Mouse (Mus musculus) adrenal gland, adult 18-20 months (tissue): ENCODE data around the gene Msi2. TPM values are rescaled to one million over a fixed set of nuclear protein-coding genes. Genes with fewer than 3 reads are reported as not detected.

Source experiments
- DNase-seq, 2 experiments: peaks; one replicate each; pipeline ENCODE4 v3.0.0; 2021 to 2022; ENCODE audit warnings: low spot score in 2 of 2
- total RNA-seq, 2 experiments: library from RNA; stranded (reverse); gene quantifications; 1 replicate in 1 of 2; 2 replicates in 1 of 2; pipeline ENCODE4 v1.2.3; 2021

Msi2 gene
- total RNA-seq, 2 experiments from 2014 or later, result 196 to 204 TPM

DNA sequence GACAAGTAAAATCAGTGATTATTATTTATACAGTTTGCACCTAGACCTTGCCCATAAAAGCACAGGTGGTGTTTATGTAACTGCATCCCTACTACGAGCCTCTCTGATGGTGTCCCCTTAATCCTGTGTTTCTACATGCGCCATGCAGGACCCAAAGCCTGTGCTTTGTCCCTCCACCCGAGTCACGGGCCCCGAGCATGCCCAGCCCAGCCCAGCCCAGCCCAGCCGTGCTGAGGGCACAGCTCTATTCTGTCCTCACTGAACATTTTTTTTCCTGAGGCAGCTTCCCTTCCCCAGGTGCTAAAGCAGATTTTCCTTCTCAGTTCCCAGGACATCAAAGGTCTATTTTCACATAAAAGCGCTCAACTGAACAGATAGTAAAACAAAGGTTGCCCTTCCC lies 41.0 kb downstream of the Msi2 start:
- DNase-seq, result no peak

DNA sequence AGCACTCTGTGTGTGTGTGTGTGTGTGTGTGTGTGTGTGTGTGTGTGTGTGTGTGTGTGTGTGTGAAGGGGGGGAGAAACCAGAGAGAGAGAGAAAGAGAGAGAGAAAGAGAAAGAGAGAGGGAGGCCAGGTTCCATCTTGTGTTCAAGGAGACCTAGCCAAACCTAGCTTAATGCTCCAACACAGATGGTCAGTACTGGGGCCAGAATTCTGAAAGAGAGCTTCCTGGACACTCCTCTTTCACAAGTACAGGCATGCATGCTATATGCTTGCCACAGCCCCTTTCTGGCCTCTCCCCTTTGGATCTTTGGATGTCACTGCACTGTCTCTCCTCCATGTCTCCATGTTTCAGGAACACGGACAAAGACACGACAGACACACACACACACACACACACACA lies 41.7 kb downstream of the Msi2 start:
- DNase-seq, result no peak

- no peak for DNase-seq
Measured at GRCm38 (mm10) chr11:88675526-88676353, 42.6 kb downstream of the Msi2 start.

- no peak for DNase-seq
Measured at GRCm38 (mm10) chr11:88674075-88674474, 44.2 kb downstream of the Msi2 start.

DNA sequence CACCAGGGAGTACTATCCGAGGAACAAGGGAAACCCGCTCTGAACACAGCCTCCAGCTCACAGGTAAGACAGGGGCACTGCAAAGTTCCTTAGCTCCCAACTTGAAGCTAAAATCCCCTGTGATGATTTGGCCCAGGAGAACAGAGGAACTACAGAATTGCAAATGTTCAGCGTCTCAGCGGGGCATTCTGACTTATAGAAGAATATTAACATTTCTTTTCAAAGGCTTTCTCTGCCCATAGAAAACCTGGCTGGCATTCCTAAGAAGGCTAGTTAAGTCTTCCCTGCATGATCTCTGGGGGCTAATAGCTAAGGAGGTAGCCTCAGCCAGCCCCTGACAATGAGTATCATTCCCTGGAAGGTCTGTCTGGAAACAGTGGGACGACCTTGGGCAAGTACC lies 47.4 kb downstream of the Msi2 start:
- no peak for DNase-seq

DNA sequence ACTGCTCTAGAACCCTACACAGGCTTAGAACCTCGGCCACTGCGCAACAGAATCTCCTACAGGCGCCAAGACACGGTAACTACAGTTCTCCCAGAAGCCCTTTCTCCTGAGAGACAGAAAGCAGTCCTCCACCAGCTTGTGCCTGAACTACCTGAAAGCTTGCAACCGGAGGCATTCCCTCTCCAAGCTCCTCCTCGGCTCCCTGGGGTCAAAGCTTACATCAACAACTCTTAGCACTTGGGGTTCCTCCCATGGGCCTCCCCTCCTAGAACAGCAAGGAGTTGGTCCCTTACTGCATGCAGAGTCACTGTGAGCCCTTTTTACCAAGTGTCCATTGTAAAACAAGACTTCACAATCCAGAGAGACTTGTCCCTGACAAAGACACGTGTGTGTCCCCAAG lies 49.2 kb downstream of the Msi2 start:
- DNase-seq, result no peak

DNA sequence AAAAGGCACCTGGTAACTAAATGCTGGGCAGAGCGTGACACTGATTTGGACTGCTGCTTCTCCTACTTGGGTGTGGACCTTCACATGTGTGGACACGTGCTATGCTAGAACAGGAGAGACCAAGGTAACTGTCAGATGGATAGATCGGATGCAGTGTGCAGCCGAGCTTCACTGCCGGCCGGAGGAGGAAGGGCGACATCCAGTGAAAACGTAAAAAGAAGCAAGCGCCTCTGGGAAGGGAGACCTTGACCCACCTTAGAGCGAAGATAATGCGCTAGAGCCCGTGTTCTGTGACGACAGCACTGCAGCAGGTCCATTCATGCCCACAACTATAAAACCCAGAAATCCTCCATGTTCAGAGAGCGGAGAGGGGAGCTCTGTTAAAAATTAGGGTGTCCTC lies 50.0 kb downstream of the Msi2 start:
- DNase-seq, result no peak

GRCm38 (mm10) chr11:88665799-88666198 lies 52.5 kb downstream of the Msi2 start:
- no peak for DNase-seq

DNA sequence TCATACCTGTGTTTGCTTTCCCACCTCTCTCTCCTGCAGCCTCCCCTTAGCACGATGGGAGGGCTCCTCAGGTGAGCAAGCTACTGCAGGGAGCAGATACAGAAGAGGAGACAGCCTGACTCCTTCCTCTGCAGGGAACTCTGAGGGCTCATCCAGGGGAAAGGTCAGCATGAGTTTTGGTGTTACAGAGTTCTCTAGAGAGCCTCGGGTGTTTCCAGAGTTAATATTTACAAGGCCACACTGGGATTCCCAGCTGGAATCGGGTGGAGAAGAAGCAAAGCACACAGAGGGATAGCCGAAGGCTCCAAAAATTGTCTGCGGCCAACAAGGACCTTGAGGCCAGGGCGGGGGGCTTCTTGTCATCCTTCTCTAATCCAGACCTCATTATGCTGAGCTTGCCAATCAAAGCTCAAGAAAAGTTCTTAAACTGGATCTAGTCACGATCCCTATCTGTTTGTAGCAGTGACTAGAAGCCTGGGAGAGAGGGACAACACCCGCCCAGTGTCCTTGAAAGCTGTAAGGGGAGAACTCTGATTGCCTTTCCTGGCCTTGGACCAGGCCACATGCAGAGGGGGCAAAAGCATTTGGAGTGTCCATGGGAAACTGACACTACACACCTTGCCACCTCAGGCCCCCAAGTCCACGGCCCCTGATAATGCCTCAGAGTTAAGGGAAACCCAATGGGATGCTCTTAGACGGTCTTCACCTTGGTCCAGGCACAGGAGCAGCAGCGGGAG lies 56.7 kb downstream of the Msi2 start:
- no peak for DNase-seq

DNA sequence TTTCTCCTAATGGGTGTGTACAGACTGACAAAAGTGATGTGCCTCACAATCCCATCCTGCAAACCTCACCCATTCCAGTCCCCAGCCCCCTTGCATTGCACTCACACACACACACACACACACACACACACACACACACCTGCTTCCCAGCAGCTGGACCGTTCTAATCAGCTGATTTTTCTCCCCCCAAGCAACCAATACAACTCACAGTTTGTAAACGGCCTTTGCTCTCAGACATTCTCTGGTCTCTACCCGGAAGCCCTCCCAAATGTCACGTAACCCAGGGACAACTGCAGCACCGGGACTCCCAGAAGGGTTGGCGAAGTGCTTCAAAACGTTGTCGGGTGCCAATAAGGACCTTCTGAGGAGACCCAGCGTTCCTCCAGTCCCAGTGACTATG lies 57.9 kb downstream of the Msi2 start:
- no peak for DNase-seq

DNA sequence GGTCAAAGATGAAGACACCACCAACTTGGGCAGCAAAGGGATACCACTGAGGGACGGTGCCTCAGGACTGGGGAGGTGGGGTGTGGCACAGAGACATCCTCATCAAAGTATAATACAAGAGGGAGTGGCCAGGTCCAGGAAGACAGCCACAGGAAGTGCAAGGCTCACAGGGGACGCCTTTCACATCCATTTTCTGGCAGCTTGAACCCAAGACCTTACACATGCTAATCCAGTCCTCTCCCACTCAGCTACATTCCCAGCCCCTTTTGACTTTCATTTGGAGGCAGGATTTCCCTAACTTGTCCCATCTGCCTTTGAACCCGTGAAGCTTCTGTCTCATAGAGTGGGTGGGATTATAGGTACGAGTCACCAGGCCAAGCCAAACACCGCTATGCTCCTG lies 59.4 kb downstream of the Msi2 start:
- no peak for DNase-seq

DNA sequence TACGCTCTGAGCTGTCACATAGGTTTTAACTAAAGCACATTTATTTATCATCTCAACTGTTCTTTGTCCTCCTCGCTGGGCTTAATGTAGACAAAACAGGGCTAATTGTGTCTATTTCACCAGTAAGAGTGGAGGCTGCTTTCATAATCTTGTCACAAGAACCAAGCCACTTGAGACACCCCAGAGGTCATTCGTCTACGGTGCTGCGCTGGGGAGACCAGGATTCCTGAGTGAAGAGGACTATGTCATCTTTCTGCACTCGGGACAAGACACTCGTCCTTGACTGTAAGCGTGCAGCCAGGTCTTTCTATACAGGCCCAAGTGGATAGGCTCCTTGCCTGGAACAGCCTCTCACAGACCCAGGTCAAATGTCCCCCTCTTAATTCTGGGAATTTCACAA lies 62.5 kb downstream of the Msi2 start:
- DNase-seq, result no peak

- no peak for DNase-seq
Measured at GRCm38 (mm10) chr11:88655214-88655566, 63.1 kb downstream of the Msi2 start.

GRCm38 (mm10) chr11:88654391-88655213 lies 63.7 kb downstream of the Msi2 start:
- no peak for DNase-seq

DNA sequence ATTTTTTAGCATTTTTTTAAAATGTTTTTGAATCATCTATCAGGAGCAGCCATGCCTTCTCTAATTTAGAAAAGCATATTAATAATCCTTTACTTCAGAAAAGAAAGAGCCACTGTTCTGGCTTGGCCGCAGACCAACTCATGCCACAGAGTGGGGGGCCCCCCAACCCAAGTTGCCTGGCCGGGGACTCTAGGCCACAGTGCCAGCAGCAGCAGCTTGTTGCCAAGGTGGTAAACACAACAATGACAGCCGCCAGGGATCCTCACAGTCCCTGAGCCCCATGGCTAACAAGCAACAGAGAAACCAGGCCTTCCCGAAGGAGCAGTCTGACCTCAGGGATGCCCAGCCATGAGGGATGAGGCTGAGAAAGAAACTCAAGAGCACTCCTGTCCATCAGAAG lies 68.0 kb downstream of the Msi2 start:
- DNase-seq, result no peak

DNA sequence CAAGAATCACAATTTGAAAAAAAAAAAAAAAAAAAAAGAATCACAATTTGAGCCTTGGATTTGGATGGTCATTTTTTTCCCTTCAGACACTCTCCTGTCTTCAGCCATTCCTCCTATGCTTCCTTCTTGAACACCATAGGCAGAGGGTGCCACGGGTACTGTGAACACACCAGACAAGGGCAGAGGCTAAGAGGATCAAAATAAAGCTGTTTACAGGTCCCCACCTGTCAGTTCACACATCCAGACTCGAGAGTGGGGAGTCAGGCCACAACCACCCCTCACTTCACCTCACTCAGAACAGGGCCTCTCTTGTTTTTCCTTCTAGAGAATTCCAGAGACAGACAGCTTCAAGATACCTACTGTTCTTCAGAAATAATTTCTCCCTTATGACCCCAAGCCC lies 69.3 kb downstream of the Msi2 start:
- no peak for DNase-seq

DNA sequence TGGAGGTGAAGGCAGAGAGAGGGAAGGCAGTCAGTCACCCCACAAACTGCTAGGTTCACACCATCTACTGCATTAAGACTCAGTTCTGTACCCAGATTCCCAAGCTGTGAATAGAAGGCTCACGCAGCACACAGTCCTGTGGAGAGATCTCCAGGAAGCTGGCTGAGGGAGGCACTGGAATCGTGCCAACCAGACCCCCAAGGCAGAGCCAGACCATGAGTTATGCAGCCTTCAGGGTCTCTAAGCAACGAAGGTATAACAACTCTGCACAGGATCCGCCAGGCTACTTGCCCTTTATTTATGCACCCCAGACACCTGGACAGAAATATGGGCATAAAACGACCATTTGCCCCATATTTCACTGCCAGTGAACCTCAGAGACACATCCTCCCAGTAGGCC lies 69.9 kb downstream of the Msi2 start:
- no peak for DNase-seq

DNA sequence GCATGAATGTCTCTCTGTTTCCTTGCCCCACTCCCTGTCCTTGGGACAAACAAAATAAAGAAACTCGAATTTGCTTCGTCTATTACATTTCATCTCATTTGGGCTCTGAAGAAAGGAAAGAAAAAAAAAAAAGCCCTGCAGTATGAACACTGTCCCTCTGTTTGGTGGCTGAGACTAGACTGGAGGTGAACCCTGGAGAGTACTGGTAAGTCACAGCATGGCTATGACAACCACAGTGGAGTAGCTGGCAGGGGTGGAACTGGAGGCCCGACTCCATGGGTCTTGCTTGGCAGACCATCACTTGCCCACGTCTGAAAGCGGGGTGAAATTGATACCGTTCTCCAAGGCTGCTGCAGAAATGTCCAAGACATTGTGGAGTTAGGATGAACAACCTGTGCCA lies 71.8 kb downstream of the Msi2 start:
- DNase-seq, result no peak

GRCm38 (mm10) chr11:88645821-88646220 lies 72.5 kb downstream of the Msi2 start:
- no peak for DNase-seq

DNA sequence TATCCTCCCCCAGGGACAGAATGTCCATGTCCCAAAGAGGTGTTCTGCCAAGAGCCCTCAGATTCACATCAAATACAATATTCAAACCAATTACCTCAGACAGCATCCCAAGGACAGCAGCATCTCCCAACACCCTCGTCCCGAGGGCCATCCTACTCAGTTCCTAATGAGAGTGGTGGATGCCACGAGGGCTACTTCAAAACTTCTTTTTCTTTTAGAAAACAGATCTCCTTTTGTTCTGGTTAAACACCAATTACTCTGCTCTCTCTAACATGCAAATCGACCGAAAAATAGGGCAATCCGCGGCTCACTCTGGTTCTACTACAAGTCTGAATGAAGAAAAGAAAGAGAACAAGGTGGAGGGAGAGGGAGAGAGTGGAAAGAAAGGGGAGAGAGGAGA lies 73.6 kb downstream of the Msi2 start:
- DNase-seq, result no peak

- no peak for DNase-seq
Measured at GRCm38 (mm10) chr11:88639862-88640261, 78.5 kb downstream of the Msi2 start.
